Mouse (Mus musculus) left cerebral cortex, postnatal 36 days (tissue): ENCODE results near the gene Arl2. TPM values are rescaled to one million over a fixed set of nuclear protein-coding genes. Genes with fewer than 3 reads are reported as not detected.

Experiments used
- DNase-seq, 2 experiments: peaks; one replicate each; pipeline ENCODE4 v3.0.0; 2021 to 2022; ENCODE audit warnings: low spot score in 2 of 2, mixed read lengths in 1 of 2
- intact Hi-C: fragments of 180-260 bp; cut with DNase I; formaldehyde crosslinking; loops from one replicate; pipeline ENCODE4 v1.15.1; 2025
- total RNA-seq, 2 experiments: library from RNA; stranded (reverse); gene quantifications; 2 replicates each; pipeline ENCODE4 v1.2.3; 2021

Gene Arl2
- total RNA-seq, 2 experiments from 2014 or later, result 73.3 to 87.5 TPM

DNA sequence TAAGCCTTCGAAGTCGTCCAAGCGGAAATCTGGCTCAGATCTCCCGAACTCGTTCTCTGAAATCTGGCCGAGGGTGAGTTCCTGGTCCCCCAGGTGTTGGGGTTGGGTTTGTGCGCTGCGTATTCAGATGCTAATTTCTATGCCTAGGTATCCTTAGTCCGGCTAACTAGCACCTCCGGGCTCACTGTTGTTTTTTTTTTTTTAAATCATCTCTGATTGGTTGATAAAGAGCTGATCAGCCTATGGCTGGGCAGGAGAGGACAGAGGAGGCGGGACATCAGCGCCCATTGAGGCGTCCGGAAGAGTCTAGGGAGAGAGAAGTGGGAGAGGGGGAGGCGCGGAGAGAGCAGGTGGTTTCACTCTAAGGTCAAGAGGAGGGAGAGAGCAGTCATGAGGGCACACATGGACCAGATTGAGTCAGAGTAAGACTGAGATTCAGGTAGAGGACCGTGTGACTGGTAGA, 55.9 kb downstream of the Arl2 start:
- intact Hi-C loops, result loop anchor here (2.0 kb wide), 1 partner anchor 29 kb away; the partner anchor contains the start of genes Fau and Mrpl49
- DNase-seq, result no peak

GRCm38 (mm10) chr19:6084478-6085248, 56.7 kb downstream of the Arl2 start, which contains the start of the genes Zfpl1 and Cdca5:
Gene Zfpl1 (minus strand): TSS chr19:6084956.
Gene Cdca5 (plus strand): TSS chr19:6084983.
- peak; percentile 95 to 97 for DNase-seq
- intact Hi-C loops, result loop anchor here (1.0 to 2.0 kb wide), 2 partner anchors 28 to 38 kb away; partner anchors contain the start of genes Fau, Mrpl49 and Syvn1

Other genes with a start within 250 kb of the Arl2 start
- 1 to 10 TPM; 4.3 to 4.5 TPM for gene Tigd3, start 247.4 kb downstream of the Arl2 start, total RNA-seq
- gene Dpf2, start 228.5 kb downstream of the Arl2 start, total RNA-seq, result 10 to 100 TPM; 77.5 to 96.5 TPM
- 1 to 10 TPM; 5.5 to 8.3 TPM for gene Cdc42ep2, start 216.7 kb downstream of the Arl2 start, total RNA-seq
- gene Pola2, start 177.3 kb downstream of the Arl2 start, total RNA-seq, result 1 to 10 TPM; 4.6 to 5.5 TPM
- not detected for gene Slc22a20, start 155.4 kb downstream of the Arl2 start, total RNA-seq
- gene Capn1, start 125.7 kb downstream of the Arl2 start, total RNA-seq, result 10 to 100 TPM; 19.6 to 20.9 TPM
- 10 to 100 TPM; 40.8 to 51.8 TPM for gene Syvn1, start 95.0 kb downstream of the Arl2 start, total RNA-seq
- gene Mrpl49, start 83.8 kb downstream of the Arl2 start, total RNA-seq, result 10 to 100 TPM; 40.5 to 45.1 TPM
- gene Fau, start 83.7 kb downstream of the Arl2 start, total RNA-seq, result 100 to 1,000 TPM; 637 to 694 TPM
- 10 to 100 TPM; 35.5 to 40.7 TPM for gene Znhit2, start 80.4 kb downstream of the Arl2 start, total RNA-seq
- gene Tm7sf2, start 73.2 kb downstream of the Arl2 start, total RNA-seq, result 10 to 100 TPM; 28.2 to 29.1 TPM
- 10 to 100 TPM; 83.9 to 87.0 TPM for gene Vps51, start 64.3 kb downstream of the Arl2 start, total RNA-seq
- not detected for gene Tmem262, start 61.5 kb downstream of the Arl2 start, total RNA-seq
- gene Gm28374, start 59.3 kb downstream of the Arl2 start, total RNA-seq, result under 1 TPM; 0.72 to 0.84 TPM
- 10 to 100 TPM; 36.9 to 41.3 TPM for gene Zfpl1, start 56.6 kb downstream of the Arl2 start, total RNA-seq
- not detected for gene Cdca5, start 56.6 kb downstream of the Arl2 start, total RNA-seq
- gene AC131692.1, start 47.1 kb downstream of the Arl2 start, total RNA-seq, result not detected
- gene Naaladl1, start 35.8 kb downstream of the Arl2 start, total RNA-seq, result under 1 TPM in 1 of 2 experiments, not detected in 1; 0.20 TPM
- gene Sac3d1, start 22.9 kb downstream of the Arl2 start, total RNA-seq, result 10 to 100 TPM; 18.3 to 27.5 TPM
- 10 to 100 TPM; 43.7 to 43.8 TPM for gene Snx15, start 13.2 kb downstream of the Arl2 start, total RNA-seq
- gene Batf2, start 565 bp downstream of the Arl2 start, total RNA-seq, result under 1 TPM; 0.30 to 0.72 TPM
- gene Majin, start 42.8 kb upstream of the Arl2 start, total RNA-seq, result under 1 TPM in 1 of 2 experiments, not detected in 1; 0.32 TPM
- not detected for gene Gpha2, start 84.8 kb upstream of the Arl2 start, total RNA-seq
- 100 to 1,000 TPM; 160 to 173 TPM for gene Ppp2r5b, start 94.3 kb upstream of the Arl2 start, total RNA-seq
- gene Atg2a, start 100.1 kb upstream of the Arl2 start, total RNA-seq, result 10 to 100 TPM; 32.3 to 39.4 TPM
- 10 to 100 TPM; 38.2 to 42.2 TPM for gene Ehd1, start 135.2 kb upstream of the Arl2 start, total RNA-seq
- 1 to 10 TPM; 3.3 to 3.4 TPM for gene Cdc42bpg, start 164.9 kb upstream of the Arl2 start, total RNA-seq
- gene Men1, start 193.4 kb upstream of the Arl2 start, total RNA-seq, result 10 to 100 TPM; 67.5 to 73.7 TPM
- 100 to 1,000 TPM in 1 of 2 experiments, 10 to 100 TPM in 1; 93.5 to 107 TPM for gene Map4k2, start 199.6 kb upstream of the Arl2 start, total RNA-seq
- 100 to 1,000 TPM; 158 to 227 TPM for gene Sf1, start 222.1 kb upstream of the Arl2 start, total RNA-seq
- 10 to 100 TPM; 29.2 to 33.3 TPM for gene Pygm, start 242.9 kb upstream of the Arl2 start, total RNA-seq